Mouse (Mus musculus) testis, adult 2 months (tissue): ENCODE data around the gene Fhit. TPM values are rescaled to one million over a fixed set of nuclear protein-coding genes. Genes with fewer than 3 reads are reported as not detected.

ENCODE experiments used
- H3K27ac ChIP-seq: fragments of 200-500 bp; 2 replicates; pipeline ENCODE4 v1.5.1; 2012; ENCODE audit warnings: low read depth, low read length; ENCODE audit not compliant: control insufficient read depth, insufficient read depth
- H3K27me3 ChIP-seq: fragments of 200-500 bp; 2 replicates; pipeline ENCODE4 v1.6.1; 2012; ENCODE audit warnings: mild to moderate bottlenecking, low read length, moderate library complexity; ENCODE audit not compliant: control insufficient read depth, insufficient read depth
- H3K36me3 ChIP-seq: fragments of 200-500 bp; 2 replicates; pipeline ENCODE4 v1.6.1; 2012; ENCODE audit warnings: mild to moderate bottlenecking, low read length; ENCODE audit not compliant: control insufficient read depth, insufficient read depth
- H3K4me1 ChIP-seq: fragments of 200-500 bp; 2 replicates; pipeline ENCODE4 v1.6.1; 2012; ENCODE audit warnings: low read length; ENCODE audit not compliant: control insufficient read depth, insufficient read depth
- H3K4me3 ChIP-seq: fragments of 200-500 bp; 2 replicates; pipeline ENCODE4 v1.5.1; 2012; ENCODE audit warnings: low read depth, mild to moderate bottlenecking, low read length, moderate library complexity, mixed read lengths; ENCODE audit not compliant: control insufficient read depth
- CTCF ChIP-seq: fragments of 200-500 bp; IDR thresholded peaks from 2 replicates; pipeline ENCODE4 v1.5.1; 2012; ENCODE audit warnings: low read depth, mild to moderate bottlenecking, inconsistent platforms, low read length, moderate library complexity; ENCODE audit not compliant: control insufficient read depth, insufficient read depth, insufficient replicate concordance
- POLR2A ChIP-seq: fragments of 200-500 bp; IDR thresholded peaks from 2 replicates; pipeline ENCODE4 v1.6.1; 2012; ENCODE audit warnings: low read depth, mild to moderate bottlenecking, inconsistent platforms, low read length, moderate library complexity; ENCODE audit not compliant: control insufficient read depth
- polyA plus RNA-seq: library from polyadenylated mRNA; depleted of rRNA; stranded (reverse); fragments of >200 nt; gene quantifications from 2 replicates; pipeline ENCODE4 v1.2.3, GENCODE M21; 2012

Fhit gene
- polyA plus RNA-seq, 1 experiment: 2.0 TPM

DNA sequence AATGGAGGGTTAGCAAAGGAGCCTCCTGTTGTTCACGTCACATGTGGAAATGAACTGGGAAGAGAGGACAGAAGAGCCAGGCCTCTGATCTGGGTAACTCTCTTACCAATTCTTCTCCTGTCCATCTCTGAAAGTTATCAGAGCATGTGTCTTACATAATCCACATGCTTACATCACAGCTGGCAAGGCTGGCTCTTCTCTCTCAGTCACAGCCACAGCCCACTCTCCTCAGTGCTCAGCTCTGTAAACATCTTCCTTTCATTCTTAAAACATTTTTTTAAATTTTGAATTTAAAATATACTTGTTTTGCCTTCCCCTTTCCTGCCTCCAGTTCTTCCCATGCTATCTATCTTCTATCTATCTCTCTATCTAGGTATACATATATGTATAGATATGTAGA lies 1477.5 kb downstream of the Fhit start:
- H3K4me1 ChIP-seq: no peaks in the 10 kb centered on the region
- H3K36me3 ChIP-seq: no peaks in the 10 kb centered on the region
- H3K4me3 ChIP-seq: no peak overlapping the region
- H3K27ac ChIP-seq: no peak overlapping the region
- H3K27me3 ChIP-seq: no peaks in the 10 kb centered on the region
- TF ChIP-seq POLR2A: no peak
- no peak for TF ChIP-seq CTCF

DNA sequence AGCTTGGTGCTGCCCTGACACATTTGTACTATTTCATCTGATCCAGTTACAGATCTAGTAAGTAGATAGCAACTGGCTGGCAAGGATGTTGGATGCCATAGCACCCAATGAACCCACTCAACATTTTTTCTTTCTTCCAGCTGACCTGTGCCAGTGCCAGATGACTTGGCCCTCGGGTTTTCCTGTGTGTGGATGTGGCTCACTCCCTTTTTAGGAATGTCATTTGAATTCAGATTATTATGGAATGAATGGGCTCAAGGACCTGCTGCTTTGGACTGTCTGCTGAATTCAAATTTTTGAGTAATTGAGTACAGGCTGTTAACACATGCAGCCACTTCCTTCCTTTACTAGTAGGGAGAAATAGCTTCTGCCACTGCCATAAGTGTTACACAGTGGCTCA lies 1489.1 kb downstream of the Fhit start:
- H3K4me1 ChIP-seq: no peaks in the 10 kb centered on the region
- no peak overlapping the region for H3K27ac ChIP-seq
- TF ChIP-seq CTCF (no peak), POLR2A (no peak)
- H3K27me3 ChIP-seq: no peaks in the 10 kb centered on the region
- no peaks in the 10 kb centered on the region for H3K36me3 ChIP-seq
- no peak overlapping the region for H3K4me3 ChIP-seq

DNA sequence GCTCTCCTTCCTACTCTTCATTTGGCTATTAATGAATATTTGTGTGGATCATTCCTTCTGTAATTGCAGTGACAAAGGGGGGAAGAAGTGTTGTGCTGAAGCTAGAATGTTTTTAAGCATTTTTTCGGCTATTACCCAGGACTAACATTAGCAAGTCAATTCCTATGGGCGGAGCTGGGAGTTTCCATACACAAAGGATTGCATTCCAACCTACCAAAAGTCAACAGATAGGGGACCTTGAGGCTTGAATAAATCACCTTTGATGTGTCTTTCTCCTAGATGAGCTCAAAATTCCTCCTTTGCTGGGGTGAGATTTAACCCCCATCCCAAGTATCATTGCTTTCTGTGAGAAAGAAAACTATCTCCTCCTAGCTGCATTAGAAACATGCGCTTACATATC lies 1490.1 kb downstream of the Fhit start:
- H3K4me1 ChIP-seq: no peaks in the 10 kb centered on the region
- no peaks in the 10 kb centered on the region for H3K36me3 ChIP-seq
- H3K4me3 ChIP-seq: no peak overlapping the region
- TF ChIP-seq POLR2A: no peak
- TF ChIP-seq CTCF: no peak
- no peaks in the 10 kb centered on the region for H3K27me3 ChIP-seq
- no peak overlapping the region for H3K27ac ChIP-seq

DNA sequence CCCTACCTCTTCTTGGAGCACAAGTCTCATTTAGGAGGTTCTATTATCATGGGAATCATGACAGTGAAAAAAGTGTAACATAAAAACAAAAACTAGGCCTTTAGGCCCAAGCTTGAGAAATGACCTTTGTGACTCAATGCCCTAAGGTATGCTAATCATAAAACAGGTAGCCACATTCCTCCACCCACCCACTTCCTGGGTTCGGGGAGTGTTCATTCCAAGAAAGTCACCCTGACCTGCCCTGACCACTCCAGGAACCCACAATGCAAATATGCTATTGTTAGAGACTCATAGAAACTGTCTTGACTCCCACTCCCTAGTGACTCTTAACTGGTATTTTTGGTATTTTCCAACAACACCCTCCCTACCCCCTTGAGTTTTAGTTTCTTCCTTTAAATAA lies 1492.1 kb downstream of the Fhit start:
- Histone ChIP-seq H3K4me1 (no peaks in the 10 kb centered on the region), H3K4me3 (no peak overlapping the region), H3K36me3 (no peaks in the 10 kb centered on the region), H3K27me3 (no peaks in the 10 kb centered on the region), H3K27ac (no peak overlapping the region)
- no peak for TF ChIP-seq POLR2A
- TF ChIP-seq CTCF: no peak

DNA sequence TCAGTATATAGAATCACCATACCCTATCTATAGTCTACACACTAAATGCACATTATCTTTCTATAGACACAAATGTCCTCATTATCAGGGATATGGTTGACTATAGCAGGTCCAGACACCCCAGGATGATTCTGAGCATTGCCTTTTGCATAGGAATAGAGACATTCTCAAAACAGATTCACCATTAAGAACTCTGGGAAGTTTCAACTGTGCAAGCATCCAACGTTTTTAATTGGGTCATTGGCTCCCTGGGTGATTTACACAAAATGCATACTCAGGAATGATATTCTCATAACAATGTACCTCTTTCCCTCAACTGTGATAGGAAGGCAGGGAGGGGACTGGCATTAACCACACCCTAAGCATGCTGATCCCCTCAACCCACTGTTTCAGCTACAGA lies 1503.4 kb downstream of the Fhit start:
- Histone ChIP-seq H3K4me1 (no peaks in the 10 kb centered on the region), H3K36me3 (no peaks in the 10 kb centered on the region), H3K4me3 (no peak overlapping the region), H3K27me3 (no peaks in the 10 kb centered on the region), H3K27ac (no peak overlapping the region)
- TF ChIP-seq POLR2A (no peak), CTCF (no peak)

DNA sequence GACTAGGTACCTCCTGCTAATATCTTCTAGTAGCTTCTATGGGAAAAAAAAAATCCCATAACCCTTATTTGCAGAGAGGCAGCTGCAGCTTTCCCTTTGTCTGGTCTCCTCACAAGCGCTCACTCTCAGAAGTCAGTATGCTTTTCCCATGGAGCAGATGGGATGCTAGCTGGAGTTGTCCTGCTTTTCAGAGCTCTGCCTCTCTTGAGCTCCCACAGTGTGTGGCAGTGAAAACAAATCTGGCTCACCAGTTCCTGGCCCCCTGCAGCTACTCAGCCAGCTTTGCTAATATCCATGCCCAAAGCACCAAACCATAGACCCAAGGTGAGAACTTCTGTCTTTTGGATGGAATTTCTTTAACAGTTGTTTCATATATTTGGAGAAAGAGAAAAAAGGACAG lies 1510.4 kb downstream of the Fhit start:
- Histone ChIP-seq H3K36me3 (no peaks in the 10 kb centered on the region), H3K4me1 (no peaks in the 10 kb centered on the region)
- TF ChIP-seq POLR2A (no peak), CTCF (no peak)

DNA sequence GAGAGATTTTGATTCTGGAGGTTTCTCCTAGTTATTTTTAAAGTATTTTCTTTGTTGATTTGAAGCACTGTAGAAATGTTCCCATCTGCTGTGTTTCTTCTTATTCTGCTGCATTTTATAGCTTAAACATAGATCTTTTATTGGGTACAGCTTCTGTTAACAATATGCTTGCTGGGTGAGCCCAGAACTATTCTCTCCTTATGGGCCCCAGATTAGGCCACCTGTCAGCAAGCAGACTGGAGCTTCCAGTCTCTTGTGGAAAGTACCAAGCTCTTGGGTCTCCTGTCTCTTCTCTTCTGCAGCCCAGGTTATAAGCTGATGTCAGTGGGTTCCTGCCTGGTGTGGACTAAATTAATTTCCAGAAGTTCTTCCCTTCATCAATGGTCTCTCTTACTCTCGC lies 1513.4 kb downstream of the Fhit start:
- no peak for TF ChIP-seq POLR2A
- TF ChIP-seq CTCF: no peak
- Histone ChIP-seq H3K27ac (no peak overlapping the region), H3K36me3 (no peaks in the 10 kb centered on the region), H3K27me3 (no peaks in the 10 kb centered on the region), H3K4me3 (no peak overlapping the region), H3K4me1 (no peaks in the 10 kb centered on the region)

More for the DNA sequence above, 1510.4 kb downstream of the Fhit start:
- H3K27me3 ChIP-seq: no peaks in the 10 kb centered on the region
- H3K27ac ChIP-seq: no peak overlapping the region
- H3K4me3 ChIP-seq: no peak overlapping the region

DNA sequence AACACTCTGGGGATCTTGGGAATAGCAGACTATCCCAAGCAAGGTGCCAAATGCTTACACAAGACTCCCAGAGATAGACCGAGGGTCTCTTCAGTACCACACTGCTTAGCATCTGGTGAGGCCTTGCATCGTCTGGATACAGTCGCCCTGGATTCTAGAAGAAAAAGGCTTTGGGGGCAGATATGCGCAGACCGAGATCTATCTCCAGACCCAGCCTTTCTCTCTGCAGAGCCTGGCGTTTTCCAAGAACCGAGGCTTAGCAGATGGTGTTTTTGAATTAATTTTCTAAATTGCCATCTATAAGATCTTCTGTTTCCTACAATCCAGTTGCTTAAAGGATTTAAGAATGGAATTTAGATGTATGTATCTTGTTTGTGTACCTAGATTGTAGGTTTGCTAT lies 1515.6 kb downstream of the Fhit start:
- no peak overlapping the region for H3K4me3 ChIP-seq
- no peak for TF ChIP-seq CTCF
- no peak for TF ChIP-seq POLR2A
- H3K36me3 ChIP-seq: no peaks in the 10 kb centered on the region
- no peaks in the 10 kb centered on the region for H3K27me3 ChIP-seq
- no peaks in the 10 kb centered on the region for H3K4me1 ChIP-seq
- no peak overlapping the region for H3K27ac ChIP-seq
